Mouse (Mus musculus): Measurements from ENCODE around the gene Tymp. TPM values are rescaled to one million over a fixed set of nuclear protein-coding genes. Genes with fewer than 3 reads are reported as not detected.

The Tymp gene
- 0.75 TPM for polyA plus RNA-seq (2017; shearing (Covaris generic))

DNA sequence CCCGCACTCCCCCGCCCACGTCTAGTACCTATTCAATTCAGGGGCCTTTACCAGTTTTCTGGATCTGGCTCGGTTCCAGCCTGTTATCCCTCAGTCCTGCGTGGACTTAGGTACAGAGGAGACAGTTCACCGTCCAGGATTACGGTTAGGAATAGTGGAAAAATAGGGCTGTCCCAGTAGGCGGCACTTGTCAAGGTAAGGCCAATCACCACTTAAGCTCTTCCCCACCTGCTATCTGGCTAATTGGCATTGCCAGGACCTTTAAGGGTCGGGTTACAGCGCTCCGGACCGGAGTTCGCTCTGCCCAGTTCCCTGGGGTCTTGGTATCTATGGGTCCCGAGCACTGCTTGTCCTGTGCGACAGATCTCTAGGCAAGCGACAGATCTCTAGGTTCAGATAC, at the start of gene Tymp:
Gene Tymp, minus strand, starts transcription at position 83 of the 400 bp plus-strand sequence.

DNA sequence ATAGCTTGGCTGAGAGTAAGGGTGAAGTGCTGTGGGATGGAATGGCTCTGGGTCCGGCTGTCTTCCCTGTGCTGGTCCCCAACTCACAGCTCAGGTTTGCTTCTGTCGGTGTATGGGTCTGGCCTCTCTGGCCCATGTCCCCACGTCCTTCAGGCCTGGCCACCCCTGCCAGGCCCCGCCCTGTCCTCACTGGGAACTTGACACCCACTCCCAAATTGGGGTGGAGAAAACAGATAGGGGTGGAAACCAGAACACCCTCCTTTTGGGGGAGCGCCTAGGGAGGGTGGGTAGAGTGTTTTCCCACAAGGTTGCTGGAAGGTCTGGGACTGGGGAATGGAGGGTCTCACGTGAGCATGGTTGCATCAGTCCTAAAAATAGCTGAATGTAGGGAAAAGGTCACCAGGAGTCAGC, 48.9 kb upstream of the Tymp start, which contains the start of gene Cpt1b:
Gene Cpt1b, minus strand, starts transcription at position 153 of the 411 bp plus-strand sequence.

DNA sequence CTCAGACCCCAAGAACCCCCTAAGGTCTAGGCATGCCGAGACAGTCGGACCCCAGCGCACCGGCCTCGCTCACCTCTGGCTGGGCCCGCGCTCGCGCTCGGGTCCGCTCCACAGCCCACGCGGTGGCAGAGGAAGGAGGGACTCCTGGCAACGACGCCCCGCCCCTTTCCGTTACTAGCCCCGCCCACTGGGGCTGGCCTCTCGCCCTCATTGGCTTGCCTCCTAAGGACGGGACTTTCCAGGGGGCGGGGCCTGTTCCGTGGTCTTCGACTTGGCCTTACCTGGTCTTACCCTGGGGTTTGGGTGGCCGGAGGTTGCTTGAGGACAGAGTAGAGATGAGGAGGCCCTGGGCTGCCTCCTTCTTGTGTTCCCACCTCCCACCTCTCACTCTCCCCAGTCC, 33.3 kb upstream of the Tymp start, which contains the start of gene Syce3:
Gene Syce3, minus strand, starts transcription at position 386 of the 400 bp plus-strand sequence.

DNA sequence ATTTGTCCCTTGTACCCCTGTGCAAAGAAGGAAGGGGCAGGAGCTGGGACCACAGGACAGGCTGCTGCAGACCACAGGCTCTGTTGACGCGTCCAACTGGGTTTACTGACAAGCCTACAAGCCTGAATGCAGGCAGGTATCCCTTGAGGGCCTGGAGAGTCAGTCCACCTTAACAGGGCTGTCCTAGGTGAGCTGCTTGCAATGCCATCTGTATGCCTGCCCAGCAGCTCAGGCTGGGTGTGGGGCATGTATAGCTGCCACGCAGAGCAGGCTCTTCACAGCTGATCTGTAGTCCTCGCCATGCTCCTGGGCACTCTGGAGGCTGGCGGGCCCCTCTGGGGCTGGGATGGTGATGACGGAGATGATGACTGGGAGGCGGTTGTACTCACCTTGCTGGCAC, 7.8 kb upstream of the Tymp start, which contains the start of gene Klhdc7b:
Gene Klhdc7b, plus strand, starts transcription at position 301 of the 400 bp plus-strand sequence.

DNA sequence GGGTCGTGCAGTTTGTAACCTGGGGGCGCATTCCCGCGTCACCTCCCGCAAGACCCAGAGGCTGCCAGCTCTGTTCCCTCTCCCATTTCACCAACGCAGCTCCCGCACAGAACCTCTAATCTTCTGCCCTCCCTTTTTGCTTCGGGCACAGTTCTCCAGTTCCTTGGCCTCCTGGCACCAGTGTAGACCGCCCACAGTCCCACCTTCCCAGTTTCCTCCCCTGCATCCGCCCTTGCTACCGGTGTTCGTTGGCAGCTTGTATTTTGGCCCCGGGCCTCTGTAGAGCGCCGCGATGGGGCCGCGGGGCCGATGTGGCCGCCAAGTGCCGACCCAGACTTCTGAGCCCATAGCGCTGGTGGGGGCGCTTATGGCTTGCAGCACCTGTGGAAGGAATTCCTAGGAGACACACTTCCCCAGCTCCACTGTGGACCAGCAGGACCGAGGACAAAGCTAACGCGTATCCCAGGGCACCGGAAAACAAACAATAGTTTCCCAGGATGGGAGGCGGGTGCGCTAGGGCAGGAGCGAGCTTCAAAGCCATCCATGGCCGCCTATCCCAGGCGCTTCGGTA, 2.1 kb upstream of the Tymp start, which contains the start of gene Odf3b:
Gene Odf3b, minus strand, starts transcription at position 452 of the 571 bp plus-strand sequence.

DNA sequence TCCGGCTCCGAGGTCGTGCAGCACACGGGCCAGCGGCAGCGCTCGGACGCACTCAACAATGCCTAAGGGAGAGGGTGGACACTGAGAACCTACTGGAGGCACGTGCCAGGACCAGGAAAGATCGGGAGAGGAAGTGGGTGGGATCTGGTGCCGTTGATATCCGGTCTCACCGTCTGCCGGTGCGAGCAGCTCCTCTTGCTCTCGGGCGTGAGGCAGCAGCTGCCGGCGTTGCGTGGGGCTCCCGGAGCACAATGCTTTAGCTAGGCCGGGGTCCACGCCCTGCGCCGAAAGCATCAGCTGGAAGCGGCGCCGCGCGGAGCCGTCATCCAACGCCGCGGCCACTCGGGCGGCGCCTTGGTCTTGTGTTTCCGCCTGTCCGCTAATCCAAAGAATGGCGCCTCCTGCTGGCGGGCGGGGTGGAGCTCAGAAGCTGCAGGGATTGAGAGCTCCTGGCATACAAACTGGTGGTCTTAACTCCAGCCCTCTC, 3.0 kb downstream of the Tymp start, which contains the start of gene Sco2:
Gene Sco2, minus strand, starts transcription at position 85 of the 487 bp plus-strand sequence.

DNA sequence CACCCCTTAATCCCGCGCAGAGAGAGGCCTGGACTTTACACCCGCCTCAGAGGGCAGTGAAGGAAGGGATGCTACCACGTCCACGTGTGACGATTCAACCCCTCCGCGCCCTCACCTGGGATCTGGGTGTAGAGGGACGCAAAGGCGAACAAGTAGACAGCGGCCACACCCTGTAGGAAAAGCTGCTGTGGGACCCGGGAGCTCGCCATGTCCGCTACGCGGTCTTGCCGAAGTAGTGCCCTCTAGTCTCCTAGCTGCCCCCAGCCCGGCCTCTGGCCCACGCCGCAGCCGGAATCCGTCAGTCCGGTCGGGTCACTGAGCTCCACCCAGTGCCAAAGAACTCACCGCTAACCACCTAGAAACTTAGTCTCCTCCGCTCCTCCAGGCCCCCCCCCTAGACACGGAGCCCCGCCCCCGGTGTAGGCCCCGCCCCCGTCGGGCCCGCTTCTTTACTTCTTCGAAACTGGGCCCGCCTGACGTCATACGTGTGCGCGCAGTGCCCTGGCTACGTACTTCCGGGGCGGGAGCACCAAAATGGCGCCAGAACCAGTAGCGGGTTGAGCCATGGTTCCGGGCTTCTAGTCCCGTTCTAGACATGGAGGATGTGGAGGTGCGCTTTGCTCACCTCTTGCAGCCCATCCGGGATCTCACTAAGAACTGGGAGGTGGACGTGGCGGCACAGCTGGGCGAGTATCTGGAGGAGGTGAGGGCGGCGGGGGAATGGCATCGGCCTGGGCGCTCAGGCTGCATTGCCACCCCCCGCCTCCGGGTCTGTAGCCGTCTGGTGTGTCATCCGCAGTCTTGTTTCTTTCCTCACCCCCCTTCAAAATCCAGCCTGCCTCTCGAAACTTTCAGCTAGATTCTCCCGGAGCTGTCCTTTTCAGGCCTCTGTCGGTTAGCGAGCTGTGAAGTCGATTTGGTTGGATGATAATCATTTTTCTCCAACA, 21.3 kb downstream of the Tymp start, which contains the start of the genes Lmf2 and Ncaph2:
Gene Lmf2, minus strand, starts transcription at position 419 of the 947 bp plus-strand sequence.
Gene Ncaph2, plus strand, starts transcription at position 479 of the 947 bp plus-strand sequence.

DNA sequence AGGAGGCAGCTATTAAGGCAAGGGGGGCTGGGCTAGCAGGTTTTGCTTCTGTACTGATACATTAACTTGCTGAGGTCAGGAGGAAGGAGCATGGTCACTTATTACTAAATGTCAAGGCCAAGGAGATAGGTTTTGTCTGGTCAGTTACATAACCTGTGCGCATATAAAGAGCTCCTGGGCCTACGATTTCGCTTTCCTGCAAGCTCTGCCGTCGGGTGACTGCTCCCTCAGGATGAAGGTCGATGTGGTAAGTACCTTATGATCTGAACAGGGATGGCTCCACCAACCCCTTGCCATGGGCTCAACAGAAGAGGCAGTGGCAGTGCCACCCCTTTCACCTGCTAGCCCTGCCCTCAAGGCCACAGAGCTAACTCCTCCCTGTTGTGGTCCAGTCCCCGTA, 42.6 kb downstream of the Tymp start, which contains the start of gene Miox:
Gene Miox, plus strand, starts transcription at position 128 of the 400 bp plus-strand sequence.

DNA sequence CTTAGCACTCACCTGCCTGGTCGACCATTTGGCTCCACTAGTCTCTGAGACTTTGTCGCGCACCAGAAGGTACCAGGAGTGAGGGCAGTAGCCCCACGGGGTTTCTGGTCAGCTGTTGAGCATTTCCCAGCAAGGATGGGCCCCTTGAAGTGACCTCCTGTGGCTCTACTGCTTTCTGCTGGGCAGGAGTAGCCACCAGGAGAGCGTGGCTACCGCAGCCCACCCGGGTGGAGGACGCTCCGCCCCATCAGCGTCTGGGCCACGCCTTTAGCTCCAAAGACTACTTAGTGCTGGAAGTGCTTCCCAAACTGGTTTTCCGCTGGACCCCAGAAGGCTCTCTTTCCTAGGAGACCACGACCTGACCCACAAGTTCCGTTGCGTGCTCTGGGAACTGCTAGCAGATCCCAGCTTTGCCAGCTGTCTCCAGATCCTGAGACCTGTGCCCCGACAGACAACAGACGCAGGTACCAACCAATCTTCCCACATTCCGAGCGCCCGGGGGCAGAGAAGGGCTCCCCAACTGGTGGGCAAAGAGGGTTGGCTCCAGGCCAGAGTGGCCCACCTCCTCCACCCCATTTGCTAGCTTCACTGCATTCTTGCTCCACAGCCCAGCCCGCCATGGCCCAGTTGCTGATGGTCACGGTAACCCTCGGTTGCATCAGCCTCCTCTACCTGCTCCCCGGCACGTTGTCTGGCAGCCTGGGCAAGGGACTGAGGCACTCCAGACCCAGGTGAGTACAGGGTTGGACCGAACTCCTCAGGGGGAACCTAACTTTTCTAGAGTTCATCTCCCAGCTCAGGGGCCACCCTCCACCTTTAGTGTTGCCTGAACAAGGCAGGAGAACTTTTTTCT, 53.9 kb downstream of the Tymp start, which contains the start of gene Adm2:
Gene Adm2, plus strand, starts transcription at position 51 of the 853 bp plus-strand sequence.

Other genes starting within 250 kb of the Tymp start
- 73.7 TPM for gene Hdac10, start 248.3 kb downstream of the Tymp start, polyA plus RNA-seq (2017; shearing (Covaris generic))
- 6.7 TPM for gene Mapk12, start 236.3 kb downstream of the Tymp start, polyA plus RNA-seq (2017; shearing (Covaris generic))
- gene Mapk11, start 227.4 kb downstream of the Tymp start, polyA plus RNA-seq (2017; shearing (Covaris generic)) = 55.5 TPM
- 4.5 TPM for gene Plxnb2, start 196.3 kb downstream of the Tymp start, polyA plus RNA-seq (2017; shearing (Covaris generic))
- 38.5 TPM for gene Dennd6b, start 180.5 kb downstream of the Tymp start, polyA plus RNA-seq (2017; shearing (Covaris generic))
- gene Ppp6r2, start 165.5 kb downstream of the Tymp start, polyA plus RNA-seq (2017; shearing (Covaris generic)) = 5.7 TPM
- gene Sbf1, start 61.7 kb downstream of the Tymp start, polyA plus RNA-seq (2017; shearing (Covaris generic)) = 68.5 TPM
- gene Adm2, start 54.3 kb downstream of the Tymp start, polyA plus RNA-seq (2017; shearing (Covaris generic)) = not detected
- not detected for gene Miox, start 42.6 kb downstream of the Tymp start, polyA plus RNA-seq (2017; shearing (Covaris generic))
- 68.6 TPM for gene Lmf2, start 21.4 kb downstream of the Tymp start, polyA plus RNA-seq (2017; shearing (Covaris generic))
- gene Ncaph2, start 21.3 kb downstream of the Tymp start, polyA plus RNA-seq (2017; shearing (Covaris generic)) = 172 TPM
- gene Sco2, start 3.2 kb downstream of the Tymp start, polyA plus RNA-seq (2017; shearing (Covaris generic)) = 7.8 TPM
- 0.35 TPM for gene Odf3b, start 2.2 kb upstream of the Tymp start, polyA plus RNA-seq (2017; shearing (Covaris generic))
- 0.09 TPM for gene Klhdc7b, start 7.9 kb upstream of the Tymp start, polyA plus RNA-seq (2017; shearing (Covaris generic))
- gene Syce3, start 33.5 kb upstream of the Tymp start, polyA plus RNA-seq (2017; shearing (Covaris generic)) = not detected
- gene Cpt1b, start 48.8 kb upstream of the Tymp start, polyA plus RNA-seq (2017; shearing (Covaris generic)) = 0.33 TPM
- 6.0 TPM for gene C730034F03Rik, start 52.5 kb upstream of the Tymp start, polyA plus RNA-seq (2017; shearing (Covaris generic))
- not detected for gene Gm44502, start 52.7 kb upstream of the Tymp start, polyA plus RNA-seq (2017; shearing (Covaris generic))
- 104 TPM for gene Chkb, start 52.9 kb upstream of the Tymp start, polyA plus RNA-seq (2017; shearing (Covaris generic))
- gene Mapk8ip2, start 76.9 kb upstream of the Tymp start, polyA plus RNA-seq (2017; shearing (Covaris generic)) = 0.06 TPM
- gene Arsa, start 100.4 kb upstream of the Tymp start, polyA plus RNA-seq (2017; shearing (Covaris generic)) = 25.0 TPM
- gene Shank3, start 122.6 kb upstream of the Tymp start, polyA plus RNA-seq (2017; shearing (Covaris generic)) = not detected
- gene Acr, start 191.3 kb upstream of the Tymp start, polyA plus RNA-seq (2017; shearing (Covaris generic)) = not detected
- gene Rabl2, start 214.9 kb upstream of the Tymp start, polyA plus RNA-seq (2017; shearing (Covaris generic)) = 1.8 TPM